Mouse (Mus musculus): Measurements from ENCODE around the gene Pml.

- TF ChIP-seq CTCF (IDR thresholded peaks at IDR 0.05; ENCODE audit: low read depth) (no peak), EP300 (IDR thresholded peaks at IDR 0.05; ENCODE audit: low read depth) (no peak)
These were observed 20.7 kb downstream of the Pml start for GRCm38 (mm10) chr9:58228777-58229466.
